Mouse (Mus musculus): ENCODE data around the gene Fggy.

DNA sequence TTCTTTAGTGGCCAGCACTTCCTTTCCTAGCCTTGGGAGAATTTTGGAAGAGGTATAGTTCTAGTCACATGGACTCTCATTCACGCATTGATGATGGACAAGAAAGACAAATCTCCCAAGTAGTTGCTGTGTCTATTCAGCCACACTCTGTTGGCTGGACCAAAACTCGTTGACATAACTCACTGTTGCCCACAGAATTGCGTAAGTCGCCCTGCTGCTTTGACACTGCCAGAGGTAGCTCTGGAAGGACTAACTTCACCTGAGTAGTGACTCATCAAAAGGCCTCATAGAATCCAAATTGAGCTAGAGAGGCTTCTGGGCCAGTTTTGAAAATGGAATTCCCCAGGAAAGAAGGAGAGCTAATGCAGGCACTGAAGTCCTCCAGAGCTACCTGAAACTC, 13.8 kb upstream of the Fggy start:
- TF ChIP-seq CTCF (IDR thresholded peaks at IDR 0.05) = no peak
- TF ChIP-seq POLR2A (IDR thresholded peaks at IDR 0.05; ENCODE audit: insufficient read depth, low read depth, low read length) = no peak
